Mouse (Mus musculus) c-Kit-positive CD71-positive TER-119-positive erythroid progenitor cells, embryonic 14.5 days (primary cell): Measurements from ENCODE around the gene Gm20914.
"Not testable (repeated sequence)": the region's sequence is repeated elsewhere in the genome, so short reads cannot be mapped to it uniquely, and the experiment has no call there.

Experiments
- DNase-seq: peaks from one replicate; pipeline ENCODE4 v3.0.0-alpha.2; 2013; ENCODE audit warnings: low spot score

Gene Gm20914

GRCm38 (mm10) chrY:5725678-5726077, at the start of gene Gm20914:
Gene Gm20914, plus strand, starts transcription at chrY:5725978.
- DNase-seq, result not testable (repeated sequence)
